Mouse (Mus musculus): ENCODE measurements at regions not wholly inside any gene's neighbourhood (a gene's known extent, or its start where the extent isn't known, plus 50 kb on each side); places are given as distances from the start of the nearest gene placed in this dataset.
"Not testable (repeated sequence)": the region's sequence is repeated elsewhere in the genome, so short reads cannot be mapped to it uniquely, and the experiment has no call there.

DNA sequence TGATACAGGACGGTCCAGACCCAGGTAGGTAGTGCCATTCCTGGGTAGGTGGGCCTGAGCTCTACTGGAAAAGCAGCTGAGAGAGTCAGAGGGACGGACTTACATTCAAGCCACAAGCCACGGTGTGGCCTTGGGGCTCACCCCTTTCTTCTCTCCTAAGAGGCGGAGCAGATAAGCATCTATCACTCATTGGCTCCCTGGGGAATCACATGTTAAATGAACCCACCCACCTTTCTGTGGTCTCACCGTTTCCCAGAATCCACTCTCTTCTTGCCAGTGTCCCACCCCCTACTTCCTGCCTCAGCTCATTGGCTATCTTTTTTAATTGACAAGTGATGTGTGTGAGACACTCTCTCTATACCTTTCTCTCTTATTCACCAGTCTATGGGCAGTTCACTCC lies 127.8 kb upstream of the Ubl3 start:
- Histone ChIP-seq H3K4me3 (ENCODE audit: insufficient read depth, low read length) (no peak overlapping the region), H3K27ac (ENCODE audit: insufficient read depth, low read length) (no peak overlapping the region), H3K4me1 (ENCODE audit: control insufficient read depth, insufficient read depth, low read length) (no peaks in the 10 kb centered on the region)
- TF ChIP-seq CTCF (IDR thresholded peaks at IDR 0.05; ENCODE audit: borderline replicate concordance, insufficient read depth, low read length) (no peak), POLR2A (IDR thresholded peaks at IDR 0.05; ENCODE audit: low read depth, low read length) (no peak)

DNA sequence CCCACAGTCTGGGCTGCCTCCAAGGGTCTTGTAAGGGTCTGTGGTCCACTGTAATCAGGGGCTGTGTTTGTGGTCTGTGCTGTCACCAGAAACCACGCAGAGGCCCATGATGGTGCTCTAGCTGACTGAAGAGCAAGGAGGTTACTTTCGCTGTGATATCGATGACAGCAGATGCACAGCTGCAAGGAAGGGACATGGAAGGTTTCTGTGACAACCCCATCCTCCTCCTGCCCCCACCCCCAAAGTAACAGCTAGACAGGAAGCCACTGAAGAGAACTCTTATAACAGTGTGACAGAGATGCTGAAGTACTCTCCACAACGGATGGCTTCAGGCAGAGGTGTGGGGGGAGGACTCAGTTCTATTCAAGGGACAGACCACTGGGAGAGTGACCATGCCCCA lies 127.0 kb upstream of the Ubl3 start:
- Histone ChIP-seq H3K4me3 (ENCODE audit: insufficient read depth, low read length) (no peak overlapping the region), H3K4me1 (ENCODE audit: control insufficient read depth, insufficient read depth, low read length) (no peaks in the 10 kb centered on the region), H3K27ac (ENCODE audit: insufficient read depth, low read length) (no peak overlapping the region)
- TF ChIP-seq POLR2A (IDR thresholded peaks at IDR 0.05; ENCODE audit: low read depth, low read length) = no peak
- TF ChIP-seq CTCF (IDR thresholded peaks at IDR 0.05; ENCODE audit: borderline replicate concordance, insufficient read depth, low read length) = no peak

GRCm38 (mm10) chr5:148678285-148678937 lies 125.8 kb upstream of the Ubl3 start:
- H3K27ac ChIP-seq (ENCODE audit: insufficient read depth, low read length); H3K4me3 ChIP-seq (ENCODE audit: insufficient read depth, low read length); H3K4me1 ChIP-seq (ENCODE audit: control insufficient read depth, insufficient read depth, low read length): not testable (repeated sequence)

GRCm38 (mm10) chr5:148674281-148674680 lies 121.7 kb upstream of the Ubl3 start:
- no peaks in the 10 kb centered on the region for H3K4me1 ChIP-seq (ENCODE audit: control insufficient read depth, insufficient read depth, low read length)
- TF ChIP-seq CTCF (IDR thresholded peaks at IDR 0.05; ENCODE audit: borderline replicate concordance, insufficient read depth, low read length) (no peak), POLR2A (IDR thresholded peaks at IDR 0.05; ENCODE audit: low read depth, low read length) (no peak)
- H3K27ac ChIP-seq (ENCODE audit: insufficient read depth, low read length) = no peak overlapping the region
- H3K4me3 ChIP-seq (ENCODE audit: insufficient read depth, low read length) = no peak overlapping the region

DNA sequence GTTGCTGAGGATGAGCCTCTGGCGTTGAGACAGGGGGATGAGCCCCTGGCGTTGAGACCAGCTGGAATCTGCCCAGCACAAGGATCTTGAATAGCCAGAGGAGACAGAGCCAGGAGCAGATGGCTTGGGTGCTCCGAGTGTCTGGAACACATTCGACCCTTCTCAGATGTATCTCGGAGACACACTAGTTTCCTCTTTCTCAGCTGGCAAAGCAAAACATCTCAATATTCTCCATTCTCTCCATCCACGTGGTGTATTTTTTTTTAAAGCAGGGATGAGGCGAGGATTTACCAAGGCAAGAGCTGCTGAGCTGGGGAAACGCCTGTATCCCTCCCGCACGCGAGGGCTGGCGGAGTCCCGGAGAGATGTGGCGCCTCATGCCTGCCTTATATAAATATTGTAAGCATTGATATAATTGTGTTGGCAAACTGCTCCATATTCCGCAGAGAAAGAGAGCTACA lies 109.7 kb upstream of the Ubl3 start:
- TF ChIP-seq POLR2A (IDR thresholded peaks at IDR 0.05; ENCODE audit: low read depth, low read length) (no peak), CTCF (IDR thresholded peaks at IDR 0.05; ENCODE audit: borderline replicate concordance, insufficient read depth, low read length) (no peak)
- no peak overlapping the region for H3K4me3 ChIP-seq (ENCODE audit: insufficient read depth, low read length)
- H3K4me1 ChIP-seq (ENCODE audit: control insufficient read depth, insufficient read depth, low read length) = no peaks in the 10 kb centered on the region
- no peak overlapping the region for H3K27ac ChIP-seq (ENCODE audit: insufficient read depth, low read length)

- no peaks in the 10 kb centered on the region for H3K4me1 ChIP-seq (ENCODE audit: control insufficient read depth, insufficient read depth, low read length)
- no peak overlapping the region for H3K4me3 ChIP-seq (ENCODE audit: insufficient read depth, low read length)
- H3K27ac ChIP-seq (ENCODE audit: insufficient read depth, low read length) = no peak overlapping the region
- TF ChIP-seq CTCF (IDR thresholded peaks at IDR 0.05; ENCODE audit: borderline replicate concordance, insufficient read depth, low read length) (no peak), POLR2A (IDR thresholded peaks at IDR 0.05; ENCODE audit: low read depth, low read length) (no peak)
These were observed 108.5 kb upstream of the Ubl3 start for GRCm38 (mm10) chr5:148661120-148661519.

- TF ChIP-seq POLR2A (IDR thresholded peaks at IDR 0.05; ENCODE audit: low read depth, low read length) = no peak
- no peak for TF ChIP-seq CTCF (IDR thresholded peaks at IDR 0.05; ENCODE audit: borderline replicate concordance, insufficient read depth, low read length)
- Histone ChIP-seq H3K4me1 (ENCODE audit: control insufficient read depth, insufficient read depth, low read length) (no peaks in the 10 kb centered on the region), H3K27ac (ENCODE audit: insufficient read depth, low read length) (no peak overlapping the region), H3K4me3 (ENCODE audit: insufficient read depth, low read length) (no peak overlapping the region)
These were observed 105.5 kb upstream of the Ubl3 start for GRCm38 (mm10) chr5:148657936-148658640.

DNA sequence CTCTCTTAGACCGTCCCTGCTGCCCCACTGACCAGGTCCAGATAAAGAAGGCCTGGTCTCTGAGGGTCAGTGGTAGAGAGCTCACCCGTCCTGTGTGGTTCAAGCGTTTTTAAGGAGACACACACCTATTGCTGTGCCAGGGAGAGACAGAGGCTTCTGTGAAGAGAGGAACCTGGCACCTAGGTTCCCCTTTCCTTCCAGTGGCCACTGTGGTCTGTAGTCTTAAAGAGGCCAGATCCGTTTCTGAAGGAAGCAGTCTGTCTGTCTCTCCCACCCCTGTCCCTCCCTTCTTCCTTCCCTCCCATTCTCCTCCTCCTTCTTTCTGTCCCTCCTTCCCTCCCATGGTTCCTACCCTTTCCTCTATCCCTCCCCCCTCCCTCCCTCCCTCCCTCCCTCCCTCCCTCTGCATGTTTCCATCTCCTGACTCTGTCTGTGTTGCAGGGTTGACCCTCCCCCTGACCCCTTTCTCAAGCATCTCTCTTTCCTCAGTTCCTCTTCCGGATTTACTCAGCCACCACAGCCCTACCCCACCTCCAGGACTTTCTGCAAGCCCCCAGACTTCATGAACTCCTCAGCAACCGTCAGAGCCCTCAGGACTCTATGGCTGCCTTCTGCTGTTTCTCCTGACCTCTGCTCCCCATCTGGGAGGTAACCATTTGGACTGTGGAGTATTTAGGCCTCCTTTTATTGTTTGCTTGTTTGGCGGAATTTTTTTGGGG lies 100.1 kb upstream of the Ubl3 start:
- no peak overlapping the region for H3K27ac ChIP-seq (ENCODE audit: insufficient read depth, low read length)
- TF ChIP-seq POLR2A (IDR thresholded peaks at IDR 0.05; ENCODE audit: low read depth, low read length) = no peak
- TF ChIP-seq CTCF (IDR thresholded peaks at IDR 0.05; ENCODE audit: borderline replicate concordance, insufficient read depth, low read length) = no peak
- no peak overlapping the region for H3K4me3 ChIP-seq (ENCODE audit: insufficient read depth, low read length)

GRCm38 (mm10) chr5:148651736-148652135 lies 99.1 kb upstream of the Ubl3 start:
- Histone ChIP-seq H3K4me1 (ENCODE audit: control insufficient read depth, insufficient read depth, low read length) (peaks cover 9% of the 10 kb centered on the region; the same call in 1 of the 2 replicates), H3K4me3 (ENCODE audit: insufficient read depth, low read length) (no peak overlapping the region), H3K27ac (ENCODE audit: insufficient read depth, low read length) (no peak overlapping the region)
- TF ChIP-seq CTCF (IDR thresholded peaks at IDR 0.05; ENCODE audit: borderline replicate concordance, insufficient read depth, low read length) (no peak), POLR2A (IDR thresholded peaks at IDR 0.05; ENCODE audit: low read depth, low read length) (no peak)

More for the DNA sequence above, 100.1 kb upstream of the Ubl3 start:
- H3K4me1 ChIP-seq (ENCODE audit: control insufficient read depth, insufficient read depth, low read length) = peaks cover 4% of the 10 kb centered on the region; the same call in 1 of the 2 replicates

DNA sequence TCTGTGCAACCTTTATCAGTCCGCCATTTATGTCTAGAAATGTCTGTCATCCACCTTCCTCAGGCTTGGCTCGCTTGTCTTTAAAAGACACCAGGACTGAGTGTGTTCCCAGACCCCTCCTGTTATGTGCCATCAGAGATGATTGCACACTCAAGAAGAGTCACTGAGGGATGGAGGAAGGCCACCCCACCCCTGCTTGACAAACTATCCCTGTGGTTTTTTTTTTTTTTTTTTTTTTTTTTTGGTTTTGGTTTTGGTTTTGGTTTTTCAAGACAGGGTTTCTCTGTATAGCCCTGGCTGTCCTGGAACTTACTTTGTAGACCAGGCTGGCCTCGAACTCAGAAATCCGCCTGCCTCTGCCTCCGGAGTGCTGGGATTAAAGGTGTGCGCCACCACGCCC lies 97.0 kb upstream of the Ubl3 start:
- not testable (repeated sequence) for H3K4me1 ChIP-seq (ENCODE audit: control insufficient read depth, insufficient read depth, low read length); H3K27ac ChIP-seq (ENCODE audit: insufficient read depth, low read length); H3K4me3 ChIP-seq (ENCODE audit: insufficient read depth, low read length)

Data from embryonic fibroblast, embryonic 13.5 days (primary cell).